Mouse (Mus musculus) midbrain, embryonic 15.5 days (tissue): ENCODE data around the gene 3110082I17Rik. TPM values are rescaled to one million over a fixed set of nuclear protein-coding genes. Genes with fewer than 3 reads are reported as not detected.

ENCODE experiments used
- ATAC-seq: fragments of 200-750 bp; cut with Nextera tagmentation; replicated peaks from 2 replicates; pipeline ENCODE4 v1.8.0; 2017; ENCODE audit warnings: moderate TSS enrichment
- H3K27ac ChIP-seq: fragments of 300-500 bp; sonication (generic); 2 replicates; pipeline ENCODE4 v1.5.1; 2015; ENCODE audit warnings: mild to moderate bottlenecking, inconsistent platforms
- H3K27me3 ChIP-seq: fragments of 300-500 bp; sonication (generic); replicated peaks from 2 replicates; pipeline ENCODE4 v1.6.1; 2015; ENCODE audit warnings: inconsistent platforms
- H3K36me3 ChIP-seq: fragments of 300-500 bp; sonication (generic); replicated peaks from 2 replicates; pipeline ENCODE4 v1.6.1; 2015; ENCODE audit warnings: inconsistent platforms
- H3K4me1 ChIP-seq: fragments of 300-500 bp; sonication (generic); 2 replicates; pipeline ENCODE4 v1.6.1; 2015; ENCODE audit warnings: inconsistent platforms
- H3K4me2 ChIP-seq: fragments of 300-500 bp; sonication (generic); 2 replicates; pipeline ENCODE4 v1.6.1; 2015; ENCODE audit warnings: inconsistent platforms, mild to moderate bottlenecking, moderate library complexity
- H3K4me3 ChIP-seq: fragments of 300-500 bp; sonication (generic); 2 replicates; pipeline ENCODE4 v1.5.1; 2015; ENCODE audit warnings: mild to moderate bottlenecking, inconsistent platforms
- H3K9ac ChIP-seq: fragments of 300-500 bp; sonication (generic); 2 replicates; pipeline ENCODE4 v1.6.1; 2015; ENCODE audit warnings: mild to moderate bottlenecking, inconsistent platforms
- H3K9me3 ChIP-seq: fragments of 300-500 bp; sonication (generic); 2 replicates; pipeline ENCODE4 v1.6.1; 2016; ENCODE audit warnings: inconsistent platforms
- WGBS: fragments of 180-500 bp; shearing (Covaris S2); methylation state at CpG from one replicate; pipeline ENCODE4 v1.1.7; 2015; ENCODE audit warnings: mixed read lengths; 5-methylcytosine and 5-hydroxymethylcytosine counted together
- polyA plus RNA-seq: library from polyadenylated mRNA; unstranded; fragments of >200 nt; fragmentation: Nextera tagmentation; extraction: Ambion mirVana; gene quantifications from 2 replicates; pipeline ENCODE4 v1.2.1, GENCODE M21; 2015

3110082I17Rik gene
- polyA plus RNA-seq, 1 experiment from 2014 or later = 16.7 TPM

DNA sequence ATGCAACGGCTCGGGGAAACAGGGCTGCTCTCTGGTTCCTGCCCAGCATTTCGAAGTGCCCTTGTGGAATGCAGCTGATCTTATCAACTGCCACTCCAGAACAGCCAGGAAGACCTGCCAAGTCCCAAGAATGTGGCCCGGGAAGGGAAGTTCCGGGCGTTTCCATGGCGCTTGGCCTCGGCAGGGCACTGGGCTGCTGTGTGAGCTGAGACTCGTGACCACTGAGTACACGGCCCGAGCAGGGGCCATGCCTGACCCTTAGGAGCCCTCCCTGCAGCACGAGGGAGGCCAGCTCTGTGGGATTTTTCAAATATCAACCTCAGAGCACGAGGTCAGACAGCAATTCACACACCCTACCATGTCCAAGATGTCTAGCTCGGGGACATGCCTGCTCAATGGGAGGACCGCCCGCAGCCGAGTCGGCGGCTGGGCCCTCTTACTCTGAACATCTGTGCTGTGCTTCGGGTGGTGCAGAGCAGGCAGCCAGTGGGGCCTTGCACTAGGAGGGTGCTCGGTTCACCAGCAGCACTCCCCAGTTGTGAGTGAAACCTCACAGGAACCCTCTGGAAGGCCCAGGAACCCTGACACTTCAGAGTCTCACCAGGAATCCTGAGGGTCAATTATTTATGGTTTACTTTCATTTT, 81.2 kb downstream of the 3110082I17Rik start:
- H3K27ac ChIP-seq = peak overlapping the region; percentile 13; the same call in 1 of the 2 replicates
- no peaks in the 10 kb centered on the region for H3K9me3 ChIP-seq
- no peak overlapping the region for H3K9ac ChIP-seq
- H3K4me2 ChIP-seq = no peak overlapping the region
- no peak for ATAC-seq
- H3K4me1 ChIP-seq = peaks cover 16% of the 10 kb centered on the region
- WGBS = 51% methylated on average over 21 of the region's 21 CpGs
- H3K36me3 ChIP-seq = no peaks in the 10 kb centered on the region
- no peak overlapping the region for H3K4me3 ChIP-seq
- no peaks in the 10 kb centered on the region for H3K27me3 ChIP-seq

DNA sequence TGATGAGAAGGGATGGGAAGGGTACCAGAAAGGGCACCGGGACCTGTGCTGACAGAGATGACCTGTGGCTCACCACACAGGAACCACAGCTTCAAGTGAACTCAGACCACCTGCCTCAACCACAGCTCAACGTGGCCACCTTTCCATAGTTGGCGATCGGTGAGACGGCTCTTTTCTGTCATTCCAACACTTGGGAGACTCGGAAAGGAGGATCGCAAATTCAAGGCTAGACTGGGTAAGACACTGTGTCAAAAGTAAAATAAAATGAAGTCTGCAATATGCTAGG, 82.1 kb downstream of the 3110082I17Rik start:
- Histone ChIP-seq H3K9ac (no peak overlapping the region), H3K27me3 (no peaks in the 10 kb centered on the region), H3K36me3 (no peaks in the 10 kb centered on the region), H3K4me1 (peaks cover 16% of the 10 kb centered on the region), H3K27ac (no peak overlapping the region), H3K4me3 (no peak overlapping the region), H3K4me2 (no peak overlapping the region), H3K9me3 (no peaks in the 10 kb centered on the region)
- no peak for ATAC-seq
- 92% methylated on average over 7 of the region's 7 CpGs for WGBS

DNA sequence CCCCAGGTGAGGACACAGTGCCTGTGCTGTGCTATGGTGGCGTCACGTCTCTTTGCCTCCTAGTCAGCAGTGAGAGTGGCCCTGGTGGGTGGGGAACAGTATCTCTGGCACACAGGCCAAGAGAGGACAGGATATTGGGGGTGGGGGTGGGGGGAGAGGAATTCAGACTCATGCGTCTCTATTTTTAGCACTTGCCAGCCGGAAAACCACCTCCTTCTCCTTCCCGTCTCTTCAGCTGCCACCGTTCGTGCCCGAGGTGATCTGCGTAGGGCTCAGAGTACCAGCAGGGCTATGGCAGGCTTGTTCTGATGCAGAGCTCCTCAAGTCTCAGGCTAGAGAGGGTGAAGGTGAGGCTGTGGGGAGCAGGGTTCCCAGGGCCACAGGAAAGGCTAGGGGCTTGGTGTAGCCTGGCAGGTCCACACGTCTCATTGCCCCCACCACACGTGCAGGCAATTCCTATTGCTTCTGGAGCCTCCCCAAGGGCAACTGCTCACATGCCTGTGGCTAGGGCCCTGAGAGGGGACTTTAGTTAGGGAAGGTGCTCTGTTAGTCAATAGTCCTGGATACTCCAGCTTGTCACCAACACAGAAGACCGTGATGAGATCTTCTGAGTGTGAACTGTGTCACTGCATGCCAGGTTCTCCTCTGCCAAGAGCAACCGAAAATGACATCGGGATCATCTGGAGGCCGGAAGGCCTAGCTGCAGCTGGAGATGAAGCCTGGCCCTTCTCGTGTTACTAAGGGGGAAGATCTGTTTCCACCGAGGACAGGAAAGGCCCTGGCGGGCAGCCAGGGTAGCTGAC, 82.7 kb downstream of the 3110082I17Rik start, which contains the start of gene Gpr146:
TSS of gene Gpr146 (plus strand) at position 230 of the 803 bp plus-strand sequence.
- H3K9me3 ChIP-seq = no peaks in the 10 kb centered on the region
- H3K27me3 ChIP-seq = no peaks in the 10 kb centered on the region
- no peak for ATAC-seq
- no peak within 1 kb of the TSS for H3K4me2 ChIP-seq
- H3K9ac ChIP-seq = no peak within 1 kb of the TSS
- WGBS = 81% methylated on average over 18 of the region's 18 CpGs
- no peak within 1 kb of the TSS for H3K4me3 ChIP-seq
- peaks cover 17% of the 10 kb centered on the region for H3K4me1 ChIP-seq
- H3K36me3 ChIP-seq = no peaks in the 10 kb centered on the region
- no peak within 1 kb of the TSS for H3K27ac ChIP-seq

DNA sequence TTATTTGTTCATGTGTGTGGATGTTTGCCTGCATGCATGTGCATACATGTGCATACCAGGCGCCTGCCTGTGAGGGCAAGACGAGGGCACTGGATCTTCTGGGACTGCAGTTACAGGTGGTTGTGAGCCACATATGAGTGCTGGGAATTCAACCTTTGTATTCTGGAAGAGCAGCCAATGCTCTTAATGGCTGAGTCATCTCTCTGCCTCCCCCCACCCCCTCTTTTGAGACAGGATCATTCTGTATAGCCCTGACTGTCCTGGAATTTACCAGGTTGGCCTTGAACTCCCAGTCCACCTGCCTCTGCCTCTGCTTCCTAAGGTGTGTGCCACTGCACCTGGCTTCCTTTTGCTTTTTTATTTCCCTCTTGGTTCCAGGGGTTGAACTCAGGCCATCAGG, 85.5 kb downstream of the 3110082I17Rik start:
- Histone ChIP-seq H3K4me3 (no peak overlapping the region), H3K36me3 (no peaks in the 10 kb centered on the region), H3K4me1 (peaks cover 16% of the 10 kb centered on the region), H3K4me2 (no peak overlapping the region), H3K27me3 (no peaks in the 10 kb centered on the region), H3K9me3 (no peaks in the 10 kb centered on the region), H3K9ac (no peak overlapping the region), H3K27ac (no peak overlapping the region)
- WGBS = 88% methylated on average over 2 of the region's 2 CpGs
- ATAC-seq = no peak

DNA sequence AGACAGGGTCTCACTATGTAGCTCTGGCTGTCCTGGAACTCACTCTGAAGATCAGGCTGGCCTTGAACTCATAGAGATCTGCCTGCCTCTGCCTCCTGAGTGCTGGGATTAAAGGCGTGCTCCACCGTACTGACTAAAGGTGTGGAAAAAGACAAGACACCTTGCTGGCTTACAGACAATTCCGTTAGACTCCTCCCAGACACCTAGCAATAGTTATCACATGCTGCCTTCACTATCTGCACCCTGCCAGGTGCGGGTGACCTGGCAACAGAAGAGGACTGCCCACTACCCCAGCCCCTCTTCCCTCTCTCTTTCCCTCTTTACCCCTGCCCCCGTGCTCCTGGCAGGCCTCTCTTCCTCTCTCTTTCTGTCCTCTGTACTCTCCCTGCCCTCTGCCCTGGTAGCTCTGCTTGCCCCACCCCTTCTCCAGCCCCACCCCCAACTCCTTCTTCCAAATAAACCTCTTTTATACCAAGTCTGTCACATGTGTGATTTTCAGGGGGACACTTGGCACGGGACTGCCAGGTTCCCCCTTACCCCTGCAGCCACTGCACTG, 86.4 kb downstream of the 3110082I17Rik start:
- H3K9me3 ChIP-seq = no peaks in the 10 kb centered on the region
- WGBS = 89% methylated on average over 6 of the region's 6 CpGs
- H3K36me3 ChIP-seq = no peaks in the 10 kb centered on the region
- no peak overlapping the region for H3K9ac ChIP-seq
- no peaks in the 10 kb centered on the region for H3K27me3 ChIP-seq
- no peak overlapping the region for H3K4me2 ChIP-seq
- H3K4me3 ChIP-seq = no peak overlapping the region
- H3K27ac ChIP-seq = no peak overlapping the region
- H3K4me1 ChIP-seq = peaks cover 16% of the 10 kb centered on the region
- ATAC-seq = no peak

DNA sequence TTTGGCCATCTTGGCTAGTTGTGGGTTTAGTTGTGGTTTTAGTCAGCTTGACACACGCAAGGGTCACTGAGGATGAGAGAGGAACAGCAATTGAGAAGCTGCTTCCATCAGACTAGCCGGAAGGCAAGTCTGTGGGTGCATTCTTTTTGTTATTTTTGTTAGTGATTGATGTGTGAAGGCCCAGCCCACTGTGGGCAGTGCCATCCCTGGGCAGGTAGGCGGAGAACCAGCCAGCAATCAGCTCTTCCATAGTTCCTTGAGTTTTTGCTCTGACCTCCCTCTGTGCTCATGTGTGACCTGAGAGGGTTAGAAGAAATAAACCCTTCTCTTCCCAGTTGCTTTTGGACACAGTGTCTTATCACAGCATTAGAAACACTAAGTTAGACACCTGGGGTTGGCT, 87.2 kb downstream of the 3110082I17Rik start:
- Histone ChIP-seq H3K36me3 (no peaks in the 10 kb centered on the region), H3K27ac (no peak overlapping the region), H3K9me3 (no peaks in the 10 kb centered on the region), H3K9ac (peak overlapping the region; percentile 83; the same call in 1 of the 2 replicates), H3K4me3 (no peak overlapping the region), H3K4me2 (no peak overlapping the region), H3K4me1 (peaks cover 16% of the 10 kb centered on the region), H3K27me3 (no peaks in the 10 kb centered on the region)
- WGBS = 77% methylated on average over 3 of the region's 3 CpGs
- no peak for ATAC-seq

DNA sequence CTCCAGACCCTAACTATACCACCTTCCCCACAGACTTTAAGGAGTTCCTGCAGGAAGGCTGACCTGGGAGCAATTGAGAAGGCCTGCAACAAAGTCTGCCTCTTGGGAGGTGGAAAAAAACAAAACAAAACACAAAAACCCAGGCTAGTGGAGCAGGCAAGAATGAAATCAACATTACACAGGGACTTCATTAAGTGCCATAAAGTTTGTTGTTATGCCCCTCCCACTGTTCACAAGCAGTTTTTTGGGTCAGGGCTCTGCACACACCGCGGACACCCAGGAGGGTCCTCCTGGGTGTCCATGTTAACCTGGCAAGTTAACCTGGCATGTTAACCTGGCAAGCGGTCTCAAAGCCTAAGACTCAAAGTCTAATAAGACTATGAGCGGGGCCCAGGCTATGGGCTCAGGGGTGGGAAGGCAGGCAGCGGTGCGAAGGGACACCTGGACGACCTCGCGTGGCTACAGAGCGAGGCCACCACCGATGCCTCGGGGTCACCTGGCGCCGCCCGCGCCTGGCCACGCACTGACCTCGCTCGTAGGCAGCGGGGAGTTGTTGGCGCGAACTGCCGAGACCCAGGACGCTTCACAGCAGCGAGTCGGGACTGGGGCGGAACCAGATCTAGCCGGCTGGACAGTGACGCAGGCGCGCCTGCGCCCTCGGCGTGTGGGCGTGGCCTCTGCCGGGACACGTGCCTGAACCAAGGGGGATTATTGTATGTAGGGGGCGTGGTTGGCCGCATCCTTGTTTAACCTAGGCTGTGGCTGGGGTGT, 88.5 kb downstream of the 3110082I17Rik start:
- Histone ChIP-seq H3K4me2 (peak overlapping the region; percentile 70), H3K9ac (peak overlapping the region; percentile 83), H3K4me1 (peaks cover 16% of the 10 kb centered on the region), H3K4me3 (peak overlapping the region; percentile 64), H3K27ac (peak overlapping the region; percentile 83), H3K27me3 (no peaks in the 10 kb centered on the region), H3K36me3 (no peaks in the 10 kb centered on the region), H3K9me3 (no peaks in the 10 kb centered on the region)
- peak; percentile 95 for ATAC-seq
- 2% methylated on average over 39 of the region's 39 CpGs for WGBS

DNA sequence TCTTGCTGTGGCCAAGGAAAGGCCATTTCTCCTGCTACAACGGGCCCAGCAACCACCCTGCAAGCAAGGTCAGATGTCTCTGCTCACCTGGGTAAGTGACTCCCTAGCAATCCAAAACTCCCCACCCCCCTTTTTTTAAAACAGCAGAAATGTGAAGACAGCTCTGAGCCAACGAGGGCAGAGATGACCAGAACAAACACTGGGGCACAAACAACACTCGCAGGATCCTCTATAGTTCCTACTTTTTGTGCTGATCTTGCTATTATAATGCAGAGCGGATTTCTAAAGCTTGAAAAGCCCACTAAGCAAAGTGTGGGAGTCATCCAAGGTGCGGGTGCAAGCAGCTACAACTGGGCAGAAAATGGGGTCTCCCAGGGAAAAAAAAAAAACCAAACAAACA, 89.2 kb downstream of the 3110082I17Rik start:
- peak overlapping the region; percentile 70 for H3K4me2 ChIP-seq
- H3K36me3 ChIP-seq = no peaks in the 10 kb centered on the region
- no peak for ATAC-seq
- H3K4me3 ChIP-seq = peak overlapping the region; percentile 64; the same call in 1 of the 2 replicates
- WGBS = 55% methylated on average over 5 of the region's 5 CpGs
- no peaks in the 10 kb centered on the region for H3K27me3 ChIP-seq
- H3K9ac ChIP-seq = peak overlapping the region; percentile 83; the same call in 1 of the 2 replicates
- H3K27ac ChIP-seq = no peak overlapping the region
- H3K9me3 ChIP-seq = no peaks in the 10 kb centered on the region
- H3K4me1 ChIP-seq = peaks cover 16% of the 10 kb centered on the region

DNA sequence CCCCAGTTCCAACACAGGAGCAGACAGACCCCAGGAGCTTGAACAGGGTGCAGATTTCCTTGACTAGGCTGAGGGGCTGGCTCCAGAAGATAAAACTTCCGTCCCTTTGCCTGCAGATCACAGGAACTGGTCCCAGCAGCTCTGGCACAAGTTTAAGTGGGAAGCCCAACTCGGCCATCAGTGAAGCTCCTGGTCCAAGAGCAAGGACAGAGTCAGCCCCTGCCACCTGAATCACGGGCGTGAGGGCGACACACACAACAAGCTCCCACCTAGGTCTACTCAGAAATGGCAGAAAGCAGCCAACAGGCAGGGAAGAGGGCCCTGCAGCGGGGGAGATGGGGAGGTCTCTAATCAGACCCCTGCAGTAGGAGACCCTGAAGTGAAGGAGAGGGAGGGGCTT, 90.0 kb downstream of the 3110082I17Rik start:
- WGBS = 82% methylated on average over 6 of the region's 6 CpGs
- no peak overlapping the region for H3K9ac ChIP-seq

DNA sequence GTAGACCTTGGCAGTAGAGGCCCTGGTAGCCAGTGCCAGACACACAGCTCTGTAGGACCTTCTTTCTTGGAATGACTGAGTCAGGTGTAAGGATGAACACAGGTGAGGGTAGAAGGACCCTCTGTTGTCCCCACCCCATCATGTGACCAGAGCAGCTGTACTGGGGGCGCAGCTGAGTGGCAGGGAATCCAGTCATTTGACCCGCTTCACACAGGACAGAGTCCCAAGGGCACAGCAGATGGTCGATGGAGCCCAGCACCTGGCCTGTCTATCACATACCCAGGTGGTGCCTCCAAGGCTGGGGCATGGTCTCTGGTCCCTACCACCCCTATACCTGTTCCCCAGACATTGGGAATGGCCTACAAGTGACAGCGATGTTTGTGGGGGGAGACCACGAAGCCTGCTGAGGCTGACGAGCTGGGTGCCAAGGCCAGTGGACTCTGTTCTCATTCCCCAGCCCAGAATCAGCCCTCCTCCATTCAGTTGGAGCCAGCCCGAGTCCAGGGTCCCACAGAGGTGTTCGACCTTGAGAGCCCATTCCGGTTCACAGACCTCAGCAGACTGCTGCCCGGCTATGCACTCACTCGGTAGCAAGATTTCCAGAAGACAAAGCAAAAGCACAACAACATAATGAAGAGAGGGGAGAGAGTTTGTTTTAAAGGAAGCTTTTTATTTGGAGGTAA, 91.5 kb downstream of the 3110082I17Rik start:
- Histone ChIP-seq H3K9me3 (no peaks in the 10 kb centered on the region), H3K9ac (no peak overlapping the region), H3K4me3 (no peak overlapping the region), H3K27me3 (no peaks in the 10 kb centered on the region), H3K4me2 (no peak overlapping the region), H3K4me1 (peaks cover 25% of the 10 kb centered on the region), H3K27ac (no peak overlapping the region), H3K36me3 (no peaks in the 10 kb centered on the region)
- 86% methylated on average over 11 of the region's 11 CpGs for WGBS
- no peak for ATAC-seq

More for the DNA sequence above, 90.0 kb downstream of the 3110082I17Rik start:
- H3K4me1 ChIP-seq = peaks cover 16% of the 10 kb centered on the region
- no peak for ATAC-seq
- H3K4me2 ChIP-seq = no peak overlapping the region
- no peak overlapping the region for H3K4me3 ChIP-seq
- H3K36me3 ChIP-seq = no peaks in the 10 kb centered on the region
- H3K9me3 ChIP-seq = no peaks in the 10 kb centered on the region
- no peaks in the 10 kb centered on the region for H3K27me3 ChIP-seq
- H3K27ac ChIP-seq = no peak overlapping the region

DNA sequence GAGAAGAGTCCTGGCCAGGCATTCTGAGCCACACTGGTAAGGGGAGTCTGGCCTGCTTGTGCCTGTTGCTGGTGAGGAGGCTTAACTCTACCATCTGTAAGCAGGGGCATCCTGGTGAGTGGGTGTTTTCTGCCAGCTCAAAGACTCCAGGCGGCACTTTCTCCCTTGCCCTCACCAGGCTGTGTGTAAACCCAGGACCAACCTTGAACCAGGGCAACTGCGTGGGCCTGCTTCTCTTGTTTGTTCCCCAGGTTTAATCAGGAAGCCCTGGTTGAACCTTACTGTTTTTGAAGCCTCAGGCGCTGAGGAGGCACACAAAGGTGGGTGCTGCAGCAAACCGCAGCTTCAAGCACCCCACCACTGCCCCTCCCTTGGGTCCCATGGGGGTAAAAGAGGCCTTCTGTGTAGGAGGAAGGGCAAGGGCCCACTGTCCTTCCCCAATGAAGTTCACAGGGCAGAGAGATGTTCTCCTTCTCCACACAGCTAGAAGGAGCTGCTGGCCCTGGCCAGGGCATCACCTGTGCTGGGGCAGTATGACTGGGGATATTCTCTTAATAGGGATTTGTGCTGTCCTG, 92.4 kb downstream of the 3110082I17Rik start:
- H3K36me3 ChIP-seq = no peaks in the 10 kb centered on the region
- WGBS = 90% methylated on average over 4 of the region's 4 CpGs
- no peaks in the 10 kb centered on the region for H3K27me3 ChIP-seq
- H3K4me3 ChIP-seq = no peak overlapping the region
- H3K27ac ChIP-seq = no peak overlapping the region
- no peaks in the 10 kb centered on the region for H3K9me3 ChIP-seq
- no peak for ATAC-seq
- peaks cover 23% of the 10 kb centered on the region for H3K4me1 ChIP-seq
- H3K4me2 ChIP-seq = no peak overlapping the region
- H3K9ac ChIP-seq = no peak overlapping the region
